Mouse (Mus musculus) thymus, adult 2 months (tissue): ENCODE results near the gene Prelid3b.

ENCODE experiments used
- CTCF ChIP-seq: fragments of 200-500 bp; IDR thresholded peaks from 2 replicates; pipeline ENCODE4 v1.5.1; 2012; ENCODE audit warnings: mild to moderate bottlenecking, control low read depth, low read length, moderate library complexity, borderline replicate concordance; ENCODE audit not compliant: control insufficient read depth, poor library complexity, insufficient read depth; ENCODE audit errors: extremely low read depth
- POLR2A ChIP-seq: fragments of 200-500 bp; IDR thresholded peaks from 2 replicates; pipeline ENCODE4 v1.6.1; 2012; ENCODE audit warnings: mild to moderate bottlenecking, low read length, control low read depth, moderate library complexity; ENCODE audit not compliant: control insufficient read depth, poor library complexity, insufficient read depth; ENCODE audit errors: extremely low read depth

DNA sequence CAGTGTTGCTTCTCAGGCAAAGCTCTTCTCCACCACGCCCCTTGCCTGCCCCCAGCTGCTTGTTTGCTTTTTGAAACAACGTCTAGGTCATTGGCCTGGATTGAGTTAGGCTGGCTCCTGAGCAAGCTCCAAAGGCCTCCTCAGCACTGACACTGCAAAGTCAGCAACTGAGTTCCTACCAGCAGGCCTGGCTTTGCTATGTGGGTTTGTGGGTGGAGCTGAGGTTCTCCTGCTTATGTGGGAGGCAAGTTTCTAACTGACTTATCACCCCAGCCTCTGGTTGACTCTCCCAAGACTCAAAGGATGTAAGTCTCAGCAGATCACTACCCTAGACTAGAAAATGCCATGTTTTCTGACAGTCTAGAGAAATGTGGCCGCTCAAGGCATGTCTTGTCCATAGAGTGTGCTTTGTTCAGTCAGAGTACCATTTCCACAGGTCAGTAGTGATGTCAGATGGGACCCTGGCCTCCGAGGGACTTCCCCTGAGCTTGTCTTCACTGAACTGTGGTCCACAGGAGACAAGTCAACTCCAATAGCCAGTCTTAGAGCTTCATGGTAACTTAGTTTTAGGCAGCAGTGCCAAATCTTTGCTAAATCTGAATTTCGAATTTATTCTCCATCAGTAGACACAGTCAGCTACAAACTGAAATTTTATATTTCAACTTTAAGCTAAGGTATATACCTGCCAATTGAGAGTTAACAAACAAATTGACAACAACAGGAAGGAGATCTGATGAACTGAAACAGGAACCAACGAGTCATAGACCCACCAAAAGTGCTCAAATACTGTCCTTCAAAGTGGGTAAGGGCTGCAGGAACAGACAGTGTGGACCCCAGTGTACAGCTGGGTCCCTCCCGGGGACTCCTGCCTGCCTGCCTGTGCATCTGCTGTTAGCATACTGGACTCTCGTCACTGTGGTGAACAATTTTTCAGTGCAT lies 44.5 kb upstream of the Prelid3b start:
- TF ChIP-seq CTCF, result no peak
- TF ChIP-seq POLR2A, result no peak
